Mouse (Mus musculus): ENCODE results near the gene 1700001C19Rik.
A peak's percentile ranks its signal among the peaks of the same experiment; 100 is the strongest.

1700001C19Rik gene

DNA sequence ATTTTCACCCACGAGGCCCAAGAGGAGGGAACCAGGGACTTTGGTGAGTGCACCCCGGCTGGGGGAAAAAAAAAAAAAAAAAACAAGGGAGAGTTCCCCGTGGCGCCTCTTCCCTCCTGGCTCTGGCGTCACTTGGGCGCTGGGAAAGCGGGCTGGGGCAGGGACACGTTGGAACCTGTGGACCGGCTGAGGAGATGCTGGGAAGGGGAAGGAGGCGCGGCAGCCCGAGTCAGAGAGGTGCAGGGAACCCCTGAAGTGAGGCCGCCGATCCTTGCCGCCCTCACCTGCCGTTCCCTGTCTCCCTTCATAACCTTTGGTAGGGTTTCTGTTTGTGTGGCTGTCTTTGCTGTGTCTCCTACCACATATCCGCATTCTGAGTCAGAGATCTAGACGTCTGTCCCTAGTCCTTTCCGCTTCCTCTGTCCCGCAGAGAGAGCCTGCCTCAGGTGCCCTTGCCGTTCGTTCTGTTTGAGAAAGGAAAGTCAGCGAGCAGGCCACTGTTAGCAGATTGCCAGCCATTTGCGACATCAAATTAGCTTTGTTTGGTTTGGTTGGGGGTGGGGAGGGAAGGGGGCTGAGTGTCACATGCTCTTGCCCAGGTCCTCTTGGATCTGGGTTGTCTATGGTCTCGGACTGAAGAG, at the start of gene 1700001C19Rik:
1700001C19Rik (minus strand) TSS at position 470 of the 641 bp plus-strand sequence.
- DNase-seq = no peak

DNA sequence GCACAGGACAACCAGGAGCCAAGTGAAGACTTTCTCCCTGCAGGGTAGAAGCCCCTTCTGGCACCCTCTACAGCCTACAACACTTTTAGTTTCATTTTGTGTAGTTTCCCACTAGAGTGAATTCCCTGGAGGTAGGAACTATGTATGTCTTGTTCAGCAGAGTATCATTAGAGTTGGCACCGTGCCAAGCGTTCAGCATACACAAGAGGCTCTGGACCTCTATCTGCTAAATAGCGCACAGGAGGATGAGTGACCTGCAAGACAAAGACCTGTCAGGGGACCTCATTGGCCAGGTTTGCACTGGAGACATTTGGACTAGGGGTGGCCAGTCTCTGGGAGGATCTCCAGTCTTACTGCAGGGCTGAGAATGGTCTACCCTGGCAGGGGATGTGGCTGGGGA, 48.6 kb upstream of the 1700001C19Rik start:
- no peak for DNase-seq

DNA sequence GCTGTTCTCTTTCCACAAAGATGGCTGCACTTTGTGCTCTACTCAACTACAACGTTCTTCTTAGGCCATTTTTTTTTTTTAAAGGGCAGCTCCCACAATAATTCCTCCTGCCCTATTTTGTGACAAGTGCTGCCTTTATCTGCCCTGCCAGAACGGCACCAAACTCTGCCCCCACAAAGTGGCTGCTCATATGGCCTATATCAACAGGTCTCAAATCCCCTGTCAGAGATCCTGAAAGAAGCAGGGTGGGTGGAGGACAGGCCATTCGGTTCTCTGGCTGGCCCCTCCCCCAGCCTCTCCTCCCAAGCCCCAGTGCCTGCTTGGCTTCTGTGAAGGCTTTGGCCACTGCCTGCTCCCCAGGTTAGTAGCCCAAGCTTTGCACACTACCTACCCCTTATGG, 47.8 kb upstream of the 1700001C19Rik start:
- no peak for DNase-seq

DNA sequence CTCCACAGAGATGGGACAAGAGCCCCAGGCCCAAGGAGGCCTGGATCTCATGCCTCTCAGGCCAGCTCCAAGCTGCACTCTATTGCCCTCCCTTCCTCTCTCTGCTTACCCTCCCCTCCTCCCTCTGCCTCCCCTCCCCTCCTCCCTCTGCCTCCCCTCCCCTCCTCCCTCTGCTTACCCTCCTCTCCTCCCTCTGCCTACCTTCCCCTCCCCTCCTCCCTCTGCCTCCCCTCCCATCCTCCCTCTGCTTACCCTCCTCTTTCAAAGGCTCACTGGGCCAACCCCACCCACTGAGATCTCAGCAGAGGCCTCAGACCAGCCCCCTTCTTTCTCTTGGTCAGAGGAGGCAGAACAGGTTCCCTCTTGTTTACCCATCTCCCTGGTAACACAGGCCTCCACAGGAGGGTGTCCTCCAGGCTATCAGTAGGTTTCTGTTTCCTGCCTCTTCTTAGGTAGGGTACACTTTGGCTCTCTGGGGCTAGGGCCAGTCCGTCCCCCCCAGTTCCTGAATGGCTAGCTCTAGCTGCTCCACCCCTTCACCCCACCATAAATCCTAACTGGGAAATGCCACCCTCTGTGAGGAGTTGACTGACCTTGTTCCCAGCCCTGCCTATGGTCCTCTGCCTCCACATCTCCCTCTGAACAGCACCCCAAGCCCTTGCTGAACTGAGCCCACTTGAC, 47.2 kb upstream of the 1700001C19Rik start:
- no peak for DNase-seq

DNA sequence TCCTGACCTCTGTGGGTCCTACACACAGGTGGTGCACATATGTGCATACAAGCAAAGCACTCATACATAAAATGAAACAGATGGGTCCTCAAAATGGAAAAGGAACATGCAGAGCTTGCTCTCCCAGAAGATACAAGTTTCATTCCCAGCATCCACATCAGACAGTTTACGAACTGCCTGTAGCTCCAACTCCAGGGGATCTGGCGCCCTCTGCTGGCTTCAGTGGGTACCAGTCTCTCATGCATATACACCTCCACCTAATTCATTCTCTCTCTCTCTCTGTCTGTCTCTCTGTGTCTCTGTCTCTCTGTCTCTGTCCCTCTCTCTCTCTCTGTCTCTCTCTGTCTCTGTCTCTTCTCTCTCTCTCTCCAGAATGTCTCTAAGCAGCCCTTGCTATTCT, 45.2 kb upstream of the 1700001C19Rik start:
- DNase-seq = peak in 1 of 2 experiments; percentile 41

DNA sequence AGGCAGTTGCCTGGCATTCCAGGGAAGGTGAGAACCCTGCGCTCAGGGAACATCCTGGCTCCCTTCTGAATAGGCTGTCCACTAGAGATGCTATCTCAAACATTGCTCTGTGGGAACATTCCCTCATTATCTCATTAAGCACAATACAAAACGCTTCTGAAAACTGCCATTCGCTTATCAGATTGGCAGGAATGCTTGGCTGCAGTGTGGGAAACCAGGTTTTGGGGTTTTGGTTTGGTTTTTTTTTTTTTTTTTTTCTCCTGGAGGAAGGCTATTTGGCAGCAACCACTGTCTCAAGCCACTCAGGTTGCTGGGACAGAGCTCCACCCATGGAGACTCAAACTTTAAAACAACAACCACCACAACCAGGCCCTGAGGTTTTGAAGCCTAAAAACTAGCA, 42.7 kb upstream of the 1700001C19Rik start:
- DNase-seq = no peak

DNA sequence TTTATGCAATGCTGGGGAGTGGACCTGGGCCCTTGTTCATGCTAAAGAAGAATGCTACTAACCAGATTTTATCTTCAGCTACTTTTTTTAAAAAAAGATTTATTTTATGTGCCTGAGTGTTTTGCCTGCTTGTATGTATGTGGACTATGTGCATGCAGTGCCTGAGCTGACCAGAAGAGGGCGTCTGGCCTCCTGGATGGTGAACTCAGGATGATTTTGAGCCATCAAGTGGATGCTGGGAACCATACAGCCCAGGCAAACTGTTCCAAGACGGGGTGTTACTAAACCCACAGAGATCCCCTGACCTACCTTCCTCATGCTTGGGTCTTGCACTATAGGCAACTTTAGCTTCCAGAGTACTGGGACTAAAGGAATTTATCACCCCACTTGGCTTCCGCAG, 38.5 kb upstream of the 1700001C19Rik start:
- DNase-seq = no peak

DNA sequence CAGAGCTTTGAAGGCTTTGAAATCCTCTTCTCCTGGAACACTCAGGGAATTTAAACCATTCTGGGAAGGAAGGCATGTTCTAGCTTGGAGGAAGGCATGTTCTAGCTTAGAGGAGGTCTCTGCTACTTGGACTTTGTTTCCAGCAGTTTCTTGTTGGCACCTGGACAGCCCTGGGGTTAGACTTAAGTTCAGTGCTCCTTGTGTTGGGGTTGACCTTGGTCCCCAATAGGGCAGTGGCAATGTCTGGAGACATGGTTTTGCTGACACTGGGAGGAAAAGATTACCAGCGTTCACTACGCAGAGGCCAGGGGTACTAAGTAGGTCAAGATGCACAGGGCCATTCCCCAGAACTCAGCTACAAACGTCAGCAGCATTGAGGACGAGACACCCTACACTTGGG, 38.0 kb upstream of the 1700001C19Rik start:
- no peak for DNase-seq

DNA sequence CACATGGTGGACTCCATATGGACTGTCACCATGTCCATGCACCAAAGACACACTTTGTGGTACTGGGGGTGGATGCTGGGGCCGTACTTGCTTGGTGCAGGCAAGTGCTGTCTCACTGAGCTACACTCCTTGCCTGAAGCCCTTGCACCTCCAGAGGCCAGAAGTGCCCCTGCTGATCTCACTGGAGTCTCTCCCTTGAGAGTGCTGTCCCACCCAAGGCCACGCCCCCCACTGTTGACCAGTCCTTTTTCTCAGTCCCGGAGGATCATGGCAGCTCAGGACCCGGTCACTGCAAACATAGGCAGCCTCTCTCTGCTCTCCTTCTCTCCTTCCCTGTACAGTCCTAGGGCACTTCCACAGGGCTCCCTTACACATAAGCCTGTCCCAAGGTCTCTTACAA, 37.1 kb upstream of the 1700001C19Rik start:
- no peak for DNase-seq

DNA sequence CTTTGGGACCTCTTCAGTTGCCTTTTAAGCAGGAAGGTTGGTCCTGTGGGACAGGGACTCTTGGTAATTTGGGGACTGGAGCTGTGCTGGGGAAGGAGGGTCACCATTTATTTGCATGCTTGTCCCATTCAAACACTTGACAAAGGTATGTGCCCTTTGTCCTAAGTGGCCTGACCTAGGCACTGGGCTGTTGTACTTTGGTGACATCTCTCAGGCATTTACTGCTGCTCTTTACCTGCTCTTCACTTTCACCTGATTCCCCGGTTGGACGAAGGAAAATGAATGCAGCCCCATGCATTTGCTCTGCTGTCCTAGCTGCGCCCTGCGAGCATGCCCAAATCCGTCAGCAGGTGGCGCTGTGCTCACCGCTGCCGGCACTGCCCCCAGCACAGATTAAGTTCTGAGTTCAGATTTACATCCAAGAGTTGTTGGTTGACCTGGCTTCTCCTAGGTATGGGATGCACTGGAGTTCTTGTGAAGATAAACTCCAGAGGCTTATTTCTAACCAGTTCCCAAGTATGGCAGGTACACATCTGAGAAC, 36.3 kb upstream of the 1700001C19Rik start:
- peak; percentile 28 to 36 for DNase-seq

DNA sequence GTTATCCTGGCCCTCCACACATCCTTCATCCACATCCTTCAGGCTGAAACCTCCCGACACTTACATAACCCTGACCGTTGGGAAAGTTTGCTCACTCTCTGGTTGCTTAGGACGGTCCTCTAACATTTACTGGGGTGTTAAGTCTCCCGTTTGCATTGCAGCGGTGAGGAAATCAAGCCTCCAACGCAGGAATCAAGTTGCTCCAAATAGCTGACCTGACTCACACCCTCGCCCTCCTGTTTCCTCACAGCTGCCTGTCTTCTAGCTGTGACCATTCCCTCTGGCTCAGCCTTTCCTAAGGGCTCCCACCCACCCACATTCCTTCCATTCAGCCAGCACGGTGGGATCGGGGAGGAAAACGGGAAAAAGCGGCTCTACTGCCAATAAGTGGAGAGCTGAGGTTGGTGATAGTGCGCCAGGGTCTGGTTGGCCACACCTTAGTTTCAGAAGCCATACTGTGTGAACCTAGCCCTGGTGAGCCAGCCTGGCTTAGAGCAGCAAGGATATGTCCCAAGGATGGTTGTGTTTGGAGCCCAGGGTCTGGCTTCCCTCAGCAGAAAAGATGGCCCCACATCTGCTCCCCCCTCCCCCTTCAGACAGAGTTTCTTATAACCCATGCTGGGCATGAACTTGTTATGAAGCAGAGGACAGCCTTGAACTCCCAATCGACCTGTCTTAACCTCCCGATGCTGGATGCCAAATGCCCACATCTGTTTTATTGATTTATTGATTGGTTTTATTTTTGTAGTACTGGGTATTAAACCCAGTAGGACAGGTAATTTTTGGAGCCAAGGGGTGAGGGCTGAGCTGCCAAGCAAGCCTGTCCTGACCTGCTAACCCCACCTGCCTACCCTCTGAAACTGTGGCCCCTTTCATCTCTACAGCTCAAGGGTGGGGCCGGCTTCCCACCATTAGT, 35.5 kb upstream of the 1700001C19Rik start:
- DNase-seq = no peak

DNA sequence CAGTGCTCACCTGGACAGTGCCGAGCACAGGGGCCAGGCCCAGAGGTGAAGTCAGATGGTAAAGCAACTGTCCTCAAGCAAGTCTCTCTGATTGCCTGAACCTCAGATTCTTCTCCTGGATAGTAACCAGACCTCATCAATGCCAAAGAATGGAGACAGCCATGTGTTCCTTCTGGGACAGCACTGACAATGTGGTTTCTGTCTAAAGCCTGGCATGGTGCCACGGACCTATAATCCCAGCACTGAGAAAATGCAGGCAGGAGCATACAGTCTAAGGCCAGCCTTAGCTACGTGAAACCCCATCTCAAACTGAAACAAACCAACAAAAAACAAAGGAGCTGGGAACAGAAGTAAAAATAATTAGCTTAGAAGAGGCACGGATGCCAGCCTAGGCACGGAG, 33.5 kb upstream of the 1700001C19Rik start:
- DNase-seq = no peak

DNA sequence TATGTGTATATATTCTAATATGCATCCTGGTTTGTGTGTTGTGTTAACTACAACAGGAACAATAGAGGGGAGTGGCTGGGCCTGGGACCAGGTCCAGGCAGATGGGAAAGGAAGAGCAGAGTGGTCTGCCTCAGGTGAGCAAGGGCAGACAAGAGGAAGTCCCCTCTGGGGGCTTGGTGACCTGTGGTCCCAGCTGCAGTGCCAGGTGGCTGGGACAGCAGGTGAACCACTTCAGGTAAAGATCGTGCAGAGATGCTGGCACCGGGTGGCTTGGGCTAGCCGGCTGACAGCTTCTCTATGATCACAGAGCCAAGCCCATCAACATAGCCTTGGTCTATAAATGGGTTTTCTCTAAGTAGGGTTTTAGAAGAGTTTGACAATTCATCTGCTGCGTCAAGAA, 32.9 kb upstream of the 1700001C19Rik start:
- DNase-seq = no peak

DNA sequence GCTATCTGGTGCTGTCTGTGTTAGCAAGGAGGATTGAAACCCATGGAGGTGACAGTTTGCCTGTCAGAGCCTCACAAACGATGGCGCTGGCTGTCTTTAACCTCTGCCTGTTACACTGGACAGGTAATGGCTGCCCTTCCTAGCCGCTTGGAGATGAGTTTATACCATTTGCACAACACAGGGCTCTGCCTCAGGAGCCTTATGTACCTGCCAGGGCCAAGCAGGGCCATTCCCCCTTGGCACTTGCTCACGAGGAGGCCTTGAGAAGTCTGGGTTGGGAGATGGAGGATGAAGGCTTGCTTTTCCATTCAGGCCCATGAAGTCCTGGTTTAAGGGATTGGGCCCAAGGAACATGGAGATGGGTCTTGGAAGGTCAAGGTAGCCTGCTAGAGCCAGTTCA, 32.5 kb upstream of the 1700001C19Rik start:
- DNase-seq = no peak

DNA sequence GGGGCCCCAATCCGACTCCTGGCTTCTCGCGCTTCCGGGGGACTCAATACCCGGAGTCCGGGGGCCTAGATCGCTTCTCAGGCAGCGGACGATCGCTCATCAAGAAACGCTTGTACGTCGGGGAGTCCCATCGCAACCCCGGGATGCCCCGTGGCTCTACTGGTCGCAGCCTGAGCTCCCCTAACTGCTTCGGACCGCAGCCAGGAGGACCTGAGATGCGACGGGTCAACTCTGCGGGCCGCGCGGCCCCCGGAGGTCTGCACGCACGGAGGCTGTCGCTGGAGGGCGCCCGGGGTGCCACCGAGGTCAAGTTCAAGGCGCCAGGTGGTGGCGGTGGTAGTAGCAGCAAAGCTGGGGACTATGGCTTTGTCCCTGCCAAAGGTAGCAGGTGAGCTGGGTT, 31.3 kb upstream of the 1700001C19Rik start:
- no peak for DNase-seq

DNA sequence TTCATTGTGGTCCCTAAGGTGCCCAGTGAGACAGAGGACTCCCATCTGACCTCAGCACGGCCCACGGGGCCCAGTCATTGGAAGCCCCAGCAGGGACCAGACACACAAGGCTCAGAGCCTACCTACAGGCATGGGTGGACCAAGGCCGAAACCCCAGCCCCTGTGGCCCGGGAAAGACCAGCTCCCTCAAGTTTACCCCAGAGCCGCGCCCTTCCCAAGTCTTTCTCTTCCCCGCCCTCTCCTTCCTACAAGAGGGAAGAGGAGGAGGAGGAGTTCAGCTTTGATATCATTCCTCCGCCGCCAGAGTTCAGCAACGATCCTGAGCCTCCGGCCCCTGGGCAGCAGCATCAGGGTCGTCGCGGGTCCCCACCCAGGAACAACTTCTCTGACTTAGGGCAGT, 30.9 kb upstream of the 1700001C19Rik start:
- no peak for DNase-seq

DNA sequence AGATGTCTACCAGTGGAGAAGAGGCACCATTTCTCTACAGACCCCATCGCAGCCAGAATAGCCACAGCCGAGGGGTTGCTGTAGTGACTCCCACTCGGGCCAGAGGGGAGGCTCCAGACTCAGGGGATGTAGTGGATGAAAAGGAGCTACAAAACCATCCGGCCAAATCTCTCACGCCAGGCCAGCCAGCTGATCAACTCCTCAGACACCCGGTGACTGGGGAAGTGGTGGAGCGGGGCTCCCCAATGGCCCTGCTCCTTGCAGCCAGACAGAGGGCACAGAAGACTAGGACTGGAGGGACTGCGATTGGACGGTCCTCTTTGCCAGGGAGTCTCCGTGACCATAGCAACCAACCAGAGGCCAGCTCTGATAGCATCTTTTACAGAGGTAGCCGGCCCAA, 30.5 kb upstream of the 1700001C19Rik start:
- DNase-seq = no peak

DNA sequence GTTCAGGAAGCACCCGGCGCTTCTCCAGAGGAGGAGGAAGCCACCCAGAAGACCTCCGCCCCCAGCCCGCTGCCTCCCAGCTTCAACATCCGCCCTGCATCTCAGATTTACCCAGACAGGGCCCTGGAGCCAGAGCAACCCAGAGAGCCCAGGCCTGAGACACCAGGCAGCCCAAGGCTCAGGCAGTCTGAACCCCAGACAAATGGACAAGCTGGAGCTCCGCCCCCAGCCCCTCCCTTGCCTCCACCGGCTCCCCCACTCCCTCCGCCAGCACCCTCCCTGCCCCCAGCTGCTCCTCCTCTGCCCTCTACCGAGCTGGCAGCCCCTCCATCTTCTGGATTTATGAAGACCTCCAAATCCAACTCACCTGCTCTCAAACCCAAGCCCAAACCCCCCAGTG, 29.1 kb upstream of the 1700001C19Rik start:
- DNase-seq = no peak

DNA sequence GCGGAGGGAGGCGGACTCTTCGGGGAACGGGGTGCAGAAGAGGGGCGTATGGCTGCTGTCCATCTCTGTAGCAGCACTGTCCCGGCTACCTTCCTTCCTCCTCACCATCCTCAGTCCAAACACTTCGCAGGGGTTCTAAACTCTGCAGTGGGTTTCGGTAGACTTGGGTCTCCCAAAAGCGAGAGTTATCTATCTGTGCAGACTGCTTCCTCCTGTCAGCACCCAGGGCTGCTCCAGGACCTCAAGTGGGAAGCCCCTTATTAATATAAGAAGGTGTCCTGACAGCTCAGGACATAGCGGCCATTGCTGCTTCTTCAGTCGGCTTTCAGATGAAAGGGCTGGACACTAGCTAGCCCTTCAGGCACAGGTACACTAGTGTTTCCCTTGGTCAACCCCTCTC, 27.8 kb upstream of the 1700001C19Rik start:
- no peak for DNase-seq

DNA sequence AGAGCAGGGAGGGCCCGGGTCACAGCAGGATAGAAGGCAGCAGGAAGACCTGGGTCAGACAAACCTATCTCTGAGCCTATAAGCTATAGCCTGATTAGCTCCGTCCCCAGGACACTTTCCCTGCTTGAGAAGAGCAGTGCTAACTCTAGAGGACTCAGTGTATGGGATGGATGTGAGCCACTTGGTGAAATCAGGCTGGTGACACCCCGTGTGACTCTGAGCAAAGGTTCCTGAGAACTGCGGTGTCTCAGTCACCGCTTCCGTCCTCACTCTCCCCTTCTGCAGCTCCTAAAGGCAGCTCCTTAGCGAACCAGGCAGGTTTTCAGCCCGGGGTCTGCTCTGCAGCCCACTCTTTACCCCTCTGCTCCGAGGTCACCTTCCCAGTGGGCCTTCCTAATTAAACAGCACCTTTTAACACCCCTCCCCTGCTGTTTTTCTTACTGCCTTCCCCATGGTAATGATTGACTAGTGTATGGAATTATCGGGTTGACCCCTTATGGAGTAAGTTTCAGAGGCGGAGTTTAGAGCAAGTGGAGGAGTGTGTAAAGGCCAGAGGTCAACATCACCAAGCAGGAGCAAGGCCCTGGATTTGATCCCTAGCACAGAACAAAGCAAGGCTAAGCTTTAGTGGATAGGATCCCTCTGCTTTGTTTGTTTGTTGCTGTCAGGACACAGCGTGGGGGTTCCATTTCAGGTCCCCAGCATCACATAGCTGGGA, 27.2 kb upstream of the 1700001C19Rik start:
- no peak for DNase-seq

DNA sequence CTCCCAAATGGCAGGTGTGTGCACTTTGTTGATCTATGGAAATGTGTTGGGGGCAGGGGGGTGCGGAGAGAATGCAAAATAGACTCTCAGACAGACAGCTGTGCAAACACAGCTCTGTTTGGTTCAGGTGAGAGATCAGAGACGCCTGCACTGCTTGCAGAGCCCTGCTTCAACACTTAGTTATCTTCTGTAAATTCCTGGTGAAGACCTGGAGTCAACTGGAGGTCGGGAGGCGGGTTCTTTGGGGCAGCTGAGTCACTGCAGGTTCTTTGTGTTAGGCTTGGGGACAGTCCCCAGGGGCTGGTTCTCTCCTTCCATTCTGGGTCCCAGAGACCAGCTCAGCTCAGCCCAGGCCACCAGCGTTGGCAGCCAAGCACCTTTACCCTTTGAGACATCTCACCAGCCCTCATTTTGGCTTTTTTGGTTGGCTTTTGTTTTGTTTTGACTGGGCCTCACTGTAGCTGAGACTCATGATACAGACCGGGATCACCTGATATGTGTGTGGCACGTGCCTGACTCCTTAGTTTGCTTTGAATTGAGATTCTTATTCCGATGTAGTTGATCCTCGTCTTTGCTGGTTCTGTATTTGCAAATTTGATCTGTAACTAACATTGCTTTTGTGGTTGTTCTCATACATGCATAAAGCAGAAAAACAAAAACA, 25.7 kb upstream of the 1700001C19Rik start:
- DNase-seq = no peak

DNA sequence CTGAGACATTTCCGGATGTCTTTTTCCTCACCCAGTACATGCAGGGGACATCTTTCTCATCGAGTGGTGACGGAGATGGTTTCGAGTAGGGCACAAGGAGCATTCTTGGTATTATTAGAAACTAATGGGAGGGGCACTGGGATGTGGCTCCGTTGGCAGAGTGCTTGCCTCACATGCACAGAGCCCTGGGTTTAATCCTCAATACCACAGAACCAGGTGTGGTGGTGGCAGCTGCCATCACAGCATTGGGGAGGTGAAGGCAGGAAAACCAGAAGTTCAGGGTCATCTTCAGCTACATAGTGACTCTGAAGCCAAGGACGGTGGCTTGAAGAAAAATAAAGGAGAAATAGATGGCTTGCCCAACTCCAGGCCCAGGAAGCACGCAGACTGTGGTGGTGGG, 25.0 kb upstream of the 1700001C19Rik start:
- no peak for DNase-seq
